Mouse (Mus musculus): ENCODE data around the gene Pnkp. TPM values are rescaled to one million over a fixed set of nuclear protein-coding genes. Genes with fewer than 3 reads are reported as not detected.

The Pnkp gene
- polyA plus RNA-seq, 1 experiment, result 48.7 TPM

DNA sequence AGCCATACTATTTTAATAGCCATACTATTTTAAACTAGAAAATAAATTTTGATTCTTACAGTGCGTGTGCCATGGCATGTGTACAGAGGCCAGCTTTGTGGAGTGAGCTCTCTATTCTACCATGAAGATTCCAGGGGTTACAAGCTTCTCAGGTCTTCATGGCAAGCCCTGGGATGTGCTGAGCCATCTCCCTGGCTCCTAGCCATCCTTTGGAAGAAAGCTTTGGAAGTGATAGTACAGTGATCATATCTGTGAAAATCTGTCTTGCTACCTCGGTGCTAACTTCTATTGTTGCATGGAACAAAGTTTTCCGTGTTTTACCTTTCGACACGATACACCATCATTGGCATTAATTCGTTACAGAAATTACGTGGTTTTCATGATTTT is 38.3 kb downstream of the Pnkp start:
- Histone ChIP-seq H3K4me1 (ENCODE audit: control insufficient read depth, insufficient read depth, low read length) (peaks cover 15% of the 10 kb centered on the region), H3K4me3 (ENCODE audit: insufficient read depth, low read length) (peak overlapping the region; percentile 70), H3K27ac (ENCODE audit: insufficient read depth, low read depth, low read length) (no peak overlapping the region)
- TF ChIP-seq CTCF (IDR thresholded peaks at IDR 0.05; ENCODE audit: low read depth, low read length), result no peak
- no peak for TF ChIP-seq POLR2A (IDR thresholded peaks at IDR 0.05; ENCODE audit: borderline replicate concordance, low read depth, low read length)

DNA sequence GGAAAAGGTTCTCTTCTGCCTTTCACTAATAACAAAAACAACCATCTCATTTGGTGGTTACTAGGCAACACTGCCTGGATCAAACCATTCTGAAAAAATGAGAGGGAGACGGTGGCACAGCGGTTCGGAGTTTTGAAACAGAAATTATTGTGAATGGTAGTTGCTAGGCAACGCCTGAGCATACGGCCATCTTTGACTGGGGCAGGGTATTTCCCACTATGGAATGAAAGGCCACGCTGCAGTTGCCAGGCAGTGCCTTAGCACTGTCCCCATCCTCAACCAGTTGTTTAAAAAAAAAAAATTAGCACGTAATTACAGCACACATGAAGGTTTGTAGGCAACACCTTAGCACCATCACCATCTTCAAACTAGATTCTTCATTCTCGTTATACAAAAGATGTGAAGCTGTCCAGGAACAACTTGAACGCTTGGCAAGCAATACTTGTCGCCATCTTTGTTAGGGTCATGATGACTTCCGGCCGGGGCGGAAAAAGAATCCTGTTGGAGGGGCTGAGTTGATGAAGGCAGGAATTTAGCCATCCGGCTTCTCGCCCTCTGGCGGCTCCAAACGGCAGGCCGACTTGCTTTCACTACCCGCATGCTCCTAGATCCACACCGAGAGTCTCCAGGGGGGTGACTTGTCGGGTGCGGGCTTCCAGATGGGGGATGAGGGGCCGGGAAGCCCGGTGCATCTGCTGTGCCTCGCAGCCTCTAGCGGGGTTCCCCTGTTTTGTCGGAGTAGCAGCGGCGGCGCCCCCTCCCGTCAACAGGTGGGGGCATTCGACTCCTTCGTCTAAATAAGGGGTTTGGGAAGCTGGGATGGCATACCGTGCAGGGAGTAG is 38.9 kb downstream of the Pnkp start, which contains the start of gene Fuz:
TSS of gene Fuz (plus strand) at position 487 of the 842 bp plus-strand sequence.
- TF ChIP-seq CTCF (IDR thresholded peaks at IDR 0.05; ENCODE audit: low read depth, low read length) (peak; percentile 56; the same call in 1 of the 2 replicates), POLR2A (IDR thresholded peaks at IDR 0.05; ENCODE audit: borderline replicate concordance, low read depth, low read length) (no peak)
- Histone ChIP-seq H3K4me3 (ENCODE audit: insufficient read depth, low read length) (peak within 1 kb of the TSS; percentile 70), H3K27ac (ENCODE audit: insufficient read depth, low read depth, low read length) (peak within 1 kb of the TSS; percentile 63), H3K4me1 (ENCODE audit: control insufficient read depth, insufficient read depth, low read length) (peaks cover 10% of the 10 kb centered on the region)

DNA sequence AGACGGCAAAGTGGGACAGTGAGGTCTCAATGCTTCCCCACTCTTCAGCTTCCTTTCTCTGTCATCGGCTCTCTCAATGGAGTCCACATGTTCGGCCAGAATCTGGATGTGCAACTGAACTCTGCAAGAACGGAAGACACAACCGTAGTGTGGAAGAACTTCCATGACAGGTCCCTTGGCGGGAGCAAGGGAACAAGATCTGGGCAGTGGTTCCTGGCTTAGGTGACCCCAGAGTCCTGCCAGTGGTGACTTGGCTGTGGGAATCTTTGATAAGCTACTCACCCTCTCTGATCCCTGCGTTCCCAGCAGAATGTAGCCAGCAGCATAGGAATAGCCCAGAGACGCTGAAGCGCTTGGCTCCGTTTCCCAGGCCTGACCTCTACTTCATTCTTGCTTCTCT is 39.6 kb downstream of the Pnkp start:
- Histone ChIP-seq H3K4me3 (ENCODE audit: insufficient read depth, low read length) (peak overlapping the region; percentile 70), H3K27ac (ENCODE audit: insufficient read depth, low read depth, low read length) (0 out of 2 replicates have a peak overlapping the region, but pooled peaks have one; percentile 12), H3K4me1 (ENCODE audit: control insufficient read depth, insufficient read depth, low read length) (0 out of 2 replicates have a peak, but pooled peaks cover 7% of the 10 kb centered on the region)
- TF ChIP-seq POLR2A (IDR thresholded peaks at IDR 0.05; ENCODE audit: borderline replicate concordance, low read depth, low read length), result no peak
- TF ChIP-seq CTCF (IDR thresholded peaks at IDR 0.05; ENCODE audit: low read depth, low read length), result no peak

- Histone ChIP-seq H3K4me1 (ENCODE audit: control insufficient read depth, insufficient read depth, low read length) (0 out of 2 replicates have a peak, but pooled peaks cover 5% of the 10 kb centered on the region), H3K4me3 (ENCODE audit: insufficient read depth, low read length) (no peak overlapping the region), H3K27ac (ENCODE audit: insufficient read depth, low read depth, low read length) (no peak overlapping the region)
- TF ChIP-seq CTCF (IDR thresholded peaks at IDR 0.05; ENCODE audit: low read depth, low read length), result no peak
- no peak for TF ChIP-seq POLR2A (IDR thresholded peaks at IDR 0.05; ENCODE audit: borderline replicate concordance, low read depth, low read length)
Observed at GRCm38 (mm10) chr7:44898607-44899006, 41.7 kb downstream of the Pnkp start.

DNA sequence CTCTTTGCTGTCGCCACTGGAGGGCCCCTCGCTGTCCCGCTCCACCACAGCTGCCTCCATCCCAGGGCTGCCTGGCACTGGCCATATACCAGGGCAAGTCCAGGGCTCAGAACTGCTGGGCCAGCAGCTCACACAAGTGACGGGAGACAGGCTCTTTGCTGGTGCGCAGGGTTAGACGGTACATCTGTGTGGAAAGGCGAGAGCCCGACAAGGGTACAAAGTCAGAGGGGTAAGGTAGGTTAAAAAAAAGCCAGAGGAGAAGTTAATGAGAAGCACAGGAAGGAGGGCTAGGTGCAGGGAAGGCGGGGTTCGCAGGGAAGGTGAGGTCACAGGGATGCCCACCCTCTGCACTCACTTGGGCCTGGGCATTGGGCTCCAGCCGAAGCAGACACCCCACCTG is 43.7 kb downstream of the Pnkp start:
- no peak for TF ChIP-seq POLR2A (IDR thresholded peaks at IDR 0.05; ENCODE audit: borderline replicate concordance, low read depth, low read length)
- TF ChIP-seq CTCF (IDR thresholded peaks at IDR 0.05; ENCODE audit: low read depth, low read length), result no peak
- H3K4me1 ChIP-seq (ENCODE audit: control insufficient read depth, insufficient read depth, low read length), result 0 out of 2 replicates have a peak, but pooled peaks cover 4% of the 10 kb centered on the region

DNA sequence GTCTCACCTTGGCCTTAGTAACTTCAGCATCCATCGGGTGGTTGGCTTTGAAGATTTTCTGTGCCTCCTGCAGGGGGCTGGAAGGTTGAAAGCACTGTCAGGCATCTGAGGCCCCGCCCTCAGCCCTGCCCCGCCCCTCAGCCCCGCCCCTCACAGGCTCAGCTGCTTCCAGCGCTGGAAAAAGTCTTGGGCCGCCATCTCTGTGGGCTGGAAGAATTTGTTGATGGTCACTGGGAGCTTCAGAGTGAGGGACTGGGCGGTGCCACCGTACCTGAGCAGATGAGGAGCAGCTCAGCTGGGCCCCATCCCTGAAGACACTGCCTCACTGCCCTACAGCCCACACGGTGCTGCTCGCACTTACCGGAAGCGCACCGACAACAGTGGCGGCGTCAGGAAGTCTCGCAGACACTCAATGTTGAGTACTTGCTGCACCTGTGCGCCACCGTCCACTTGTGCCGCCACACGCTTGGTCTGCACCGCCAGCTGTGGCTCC is 44.3 kb downstream of the Pnkp start:
- Histone ChIP-seq H3K27ac (ENCODE audit: insufficient read depth, low read depth, low read length) (no peak overlapping the region), H3K4me1 (ENCODE audit: control insufficient read depth, insufficient read depth, low read length) (0 out of 2 replicates have a peak, but pooled peaks cover 4% of the 10 kb centered on the region), H3K4me3 (ENCODE audit: insufficient read depth, low read length) (no peak overlapping the region)
- TF ChIP-seq CTCF (IDR thresholded peaks at IDR 0.05; ENCODE audit: low read depth, low read length) (no peak), POLR2A (IDR thresholded peaks at IDR 0.05; ENCODE audit: borderline replicate concordance, low read depth, low read length) (no peak)

More for the DNA sequence above, 43.7 kb downstream of the Pnkp start:
- Histone ChIP-seq H3K27ac (ENCODE audit: insufficient read depth, low read depth, low read length) (no peak overlapping the region), H3K4me3 (ENCODE audit: insufficient read depth, low read length) (no peak overlapping the region)

DNA sequence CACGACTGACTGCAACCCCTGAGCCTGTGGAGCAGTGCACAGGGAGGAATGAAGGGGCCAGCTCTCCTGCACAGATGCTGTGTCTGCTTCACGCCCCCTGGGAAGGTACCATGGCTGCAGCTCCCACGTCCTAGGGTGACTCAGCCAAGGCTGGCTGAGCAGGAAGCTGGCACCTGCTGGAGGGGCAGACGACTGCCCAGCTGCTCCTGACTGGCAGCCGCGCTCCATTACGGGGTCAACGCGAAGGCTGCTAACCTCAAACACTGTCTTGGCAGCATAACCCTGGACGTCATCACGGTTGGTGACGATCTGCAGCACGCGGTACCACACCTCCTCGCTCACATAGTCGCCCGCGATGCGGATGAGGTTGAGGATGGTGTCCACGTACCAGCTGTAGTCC is 48.5 kb downstream of the Pnkp start:
- H3K27ac ChIP-seq (ENCODE audit: insufficient read depth, low read depth, low read length), result no peak overlapping the region
- TF ChIP-seq CTCF (IDR thresholded peaks at IDR 0.05; ENCODE audit: low read depth, low read length) (no peak), POLR2A (IDR thresholded peaks at IDR 0.05; ENCODE audit: borderline replicate concordance, low read depth, low read length) (no peak)
- peaks cover 17% of the 10 kb centered on the region for H3K4me1 ChIP-seq (ENCODE audit: control insufficient read depth, insufficient read depth, low read length)
- H3K4me3 ChIP-seq (ENCODE audit: insufficient read depth, low read length), result no peak overlapping the region

GRCm38 (mm10) chr7:44908706-44909476 is 52.0 kb downstream of the Pnkp start:
- Histone ChIP-seq H3K4me1 (ENCODE audit: control insufficient read depth, insufficient read depth, low read length) (peaks cover 17% of the 10 kb centered on the region), H3K27ac (ENCODE audit: insufficient read depth, low read depth, low read length) (no peak overlapping the region), H3K4me3 (ENCODE audit: insufficient read depth, low read length) (no peak overlapping the region)
- TF ChIP-seq POLR2A (IDR thresholded peaks at IDR 0.05; ENCODE audit: borderline replicate concordance, low read depth, low read length), result no peak
- TF ChIP-seq CTCF (IDR thresholded peaks at IDR 0.05; ENCODE audit: low read depth, low read length), result no peak

Other genes starting within 250 kb of the Pnkp start
- not detected in 2 replicates for gene Myh14, start 186.3 kb upstream of the Pnkp start, polyA plus RNA-seq (2012; ENCODE audit: insufficient read depth, insufficient read length, missing spikeins)
- not detected in 2 replicates for gene Izumo2, start 148.4 kb upstream of the Pnkp start, polyA plus RNA-seq (2012; ENCODE audit: insufficient read depth, insufficient read length, missing spikeins)
- 39.8 and 42.0 TPM in 2 replicates for gene Vrk3, start 108.7 kb upstream of the Pnkp start, polyA plus RNA-seq (2012; ENCODE audit: insufficient read depth, insufficient read length, missing spikeins)
- gene Zfp473, start 106.1 kb upstream of the Pnkp start, polyA plus RNA-seq (2012; ENCODE audit: insufficient read depth, insufficient read length, missing spikeins), result 0.71 and 0.81 TPM in 2 replicates
- gene Nup62, start 41.1 kb upstream of the Pnkp start, polyA plus RNA-seq (2012; ENCODE audit: insufficient read depth, insufficient read length, missing spikeins), result 30.8 and 36.7 TPM in 2 replicates
- 1.2 and 3.5 TPM in 2 replicates for gene Il4i1, start 40.8 kb upstream of the Pnkp start, polyA plus RNA-seq (2012; ENCODE audit: insufficient read depth, insufficient read length, missing spikeins)
- gene Atf5, start 40.5 kb upstream of the Pnkp start, polyA plus RNA-seq (2012; ENCODE audit: insufficient read depth, insufficient read length, missing spikeins), result 28.4 and 32.8 TPM in 2 replicates
- gene Akt1s1, start 8.1 kb upstream of the Pnkp start, polyA plus RNA-seq (2012; ENCODE audit: insufficient read depth, insufficient read length, missing spikeins), result 36.9 and 45.3 TPM in 2 replicates
- gene Tbc1d17, start 8.1 kb upstream of the Pnkp start, polyA plus RNA-seq (2012; ENCODE audit: insufficient read depth, insufficient read length, missing spikeins), result 69.5 and 76.1 TPM in 2 replicates
- gene Ptov1, start 12.6 kb downstream of the Pnkp start, polyA plus RNA-seq (2012; ENCODE audit: insufficient read depth, insufficient read length, missing spikeins), result 90.1 and 105 TPM in 2 replicates
- 32.3 and 33.4 TPM in 2 replicates for gene Med25, start 35.6 kb downstream of the Pnkp start, polyA plus RNA-seq (2012; ENCODE audit: insufficient read depth, insufficient read length, missing spikeins)
- 11.3 and 14.1 TPM in 2 replicates for gene Fuz, start 38.9 kb downstream of the Pnkp start, polyA plus RNA-seq (2012; ENCODE audit: insufficient read depth, insufficient read length, missing spikeins)
- gene Ap2a1, start 72.4 kb downstream of the Pnkp start, polyA plus RNA-seq (2012; ENCODE audit: insufficient read depth, insufficient read length, missing spikeins), result 42.3 and 56.7 TPM in 2 replicates
- not detected in 2 replicates for gene Tsks, start 86.1 kb downstream of the Pnkp start, polyA plus RNA-seq (2012; ENCODE audit: insufficient read depth, insufficient read length, missing spikeins)
- 0.99 and 2.3 TPM in 2 replicates for gene Cpt1c, start 117.7 kb downstream of the Pnkp start, polyA plus RNA-seq (2012; ENCODE audit: insufficient read depth, insufficient read length, missing spikeins)
- 54.4 and 61.6 TPM in 2 replicates for gene Prmt1, start 129.4 kb downstream of the Pnkp start, polyA plus RNA-seq (2012; ENCODE audit: insufficient read depth, insufficient read length, missing spikeins)
- gene Irf3, start 140.5 kb downstream of the Pnkp start, polyA plus RNA-seq (2012; ENCODE audit: insufficient read depth, insufficient read length, missing spikeins), result 91.0 and 94.7 TPM in 2 replicates
- 15.3 and 16.0 TPM in 2 replicates for gene Bcl2l12, start 141.6 kb downstream of the Pnkp start, polyA plus RNA-seq (2012; ENCODE audit: insufficient read depth, insufficient read length, missing spikeins)
- gene Scaf1, start 159.2 kb downstream of the Pnkp start, polyA plus RNA-seq (2012; ENCODE audit: insufficient read depth, insufficient read length, missing spikeins), result 44.3 and 47.3 TPM in 2 replicates
- 119 and 123 TPM in 2 replicates for gene Rras, start 160.8 kb downstream of the Pnkp start, polyA plus RNA-seq (2012; ENCODE audit: insufficient read depth, insufficient read length, missing spikeins)
- gene Prr12, start 195.7 kb downstream of the Pnkp start, polyA plus RNA-seq (2012; ENCODE audit: insufficient read depth, insufficient read length, missing spikeins), result 19.3 and 22.5 TPM in 2 replicates
- gene Nosip, start 205.3 kb downstream of the Pnkp start, polyA plus RNA-seq (2012; ENCODE audit: insufficient read depth, insufficient read length, missing spikeins), result 68.2 and 68.9 TPM in 2 replicates
- 22.9 and 23.6 TPM in 2 replicates for gene Prrg2, start 205.5 kb downstream of the Pnkp start, polyA plus RNA-seq (2012; ENCODE audit: insufficient read depth, insufficient read length, missing spikeins)
- gene Rcn3, start 235.1 kb downstream of the Pnkp start, polyA plus RNA-seq (2012; ENCODE audit: insufficient read depth, insufficient read length, missing spikeins), result 3.1 and 4.6 TPM in 2 replicates
- gene Fcgrt, start 246.7 kb downstream of the Pnkp start, polyA plus RNA-seq (2012; ENCODE audit: insufficient read depth, insufficient read length, missing spikeins), result 149 and 150 TPM in 2 replicates